Comparison of ENCODE assay signal across 21 mouse cellular contexts in genomic region chr1:93693943-93694342, GRCm38 (mm10). TPM values are rescaled to one million over a fixed set of nuclear protein-coding genes. Genes with fewer than 3 reads are reported as not detected.
A peak's percentile ranks its signal among the peaks of the same experiment; 100 is the strongest.
DNase-seq lines count a peak whose midpoint lies in the region; ATAC-seq and TF ChIP-seq lines count a peak whose summit lies in the region.
"Had no signal": no experiment of that assay in that cellular context is flagged by ENCODE, and none has a peak within 500 bp of the region (broad histone marks: within the 10 kb centered on the region; RNA-seq: fewer than 3 reads in every experiment).

No protein-coding gene starts in this region.

- no peak for ATAC-seq in midbrain, embryonic 11.5 days (ENCODE audit: low FRiP score)
- ATAC-seq in midbrain, embryonic 14.5 days (ENCODE audit: low FRiP score, low TSS enrichment) = no peak
- ATAC-seq: forebrain, embryonic 16.5 days; midbrain, embryonic 15.5 days had no signal

- no peaks in the 10 kb centered on the region for H3K36me3 ChIP-seq in heart, adult 2 months (ENCODE audit: control insufficient read depth, insufficient read depth, low read length)
- no peaks in the 10 kb centered on the region for H3K36me3 ChIP-seq in midbrain, embryonic 11.5 days (ENCODE audit: control insufficient read depth, insufficient read depth, low read length)
- peaks cover 22% of the 10 kb centered on the region for H3K36me3 ChIP-seq in midbrain, embryonic 14.5 days (ENCODE audit: control insufficient read depth, insufficient read depth, low read length)

- H3K4me1 ChIP-seq in heart, adult 2 months (ENCODE audit: control insufficient read depth, insufficient read depth, low read length) = peaks cover 13% of the 10 kb centered on the region
- no peaks in the 10 kb centered on the region for H3K4me1 ChIP-seq in midbrain, embryonic 11.5 days (ENCODE audit: control insufficient read depth, insufficient read depth, low read length)
- H3K4me1 ChIP-seq in midbrain, embryonic 14.5 days (ENCODE audit: control insufficient read depth, insufficient read depth, low read length) = no peaks in the 10 kb centered on the region
- H3K4me1 ChIP-seq: forebrain, embryonic 10.5 days; midbrain, embryonic 15.5 days had no signal

- no peak overlapping the region for H3K9ac ChIP-seq in heart, adult 2 months (ENCODE audit: low read depth, low read length)
- H3K9ac ChIP-seq in midbrain, embryonic 11.5 days (ENCODE audit: low read length) = no peak overlapping the region
- no peak overlapping the region for H3K9ac ChIP-seq in midbrain, embryonic 14.5 days (replicated peaks; ENCODE audit: low read length)
- H3K9ac ChIP-seq: heart, embryonic 12.5 days; lung, embryonic 14.5 days; midbrain, embryonic 15.5 days had no signal

- 98% methylated on average over 10 of the region's 10 CpGs for WGBS in heart, adult 2 months
- whole genome bisulfite sequencing in midbrain, embryonic 11.5 days = 96% methylated on average over 10 of the region's 10 CpGs
- 94% methylated on average over 10 of the region's 10 CpGs for WGBS in midbrain, embryonic 14.5 days

- H3K9me3 ChIP-seq in midbrain, embryonic 11.5 days (ENCODE audit: control insufficient read depth, low read length) = no peaks in the 10 kb centered on the region
- H3K9me3 ChIP-seq in midbrain, embryonic 14.5 days (ENCODE audit: control insufficient read depth, low read length) = no peaks in the 10 kb centered on the region
- H3K9me3 ChIP-seq: forebrain, embryonic 10.5 days; heart, embryonic 12.5 days; midbrain, embryonic 15.5 days had no signal

- TF ChIP-seq POLR2A in heart, adult 2 months (IDR thresholded peaks at IDR 0.05; ENCODE audit: insufficient read depth, low read depth, low read length) = no peak

- H3K27me3 ChIP-seq in heart, adult 2 months (ENCODE audit: control insufficient read depth, insufficient read depth, low read length) = no peaks in the 10 kb centered on the region
- H3K27me3 ChIP-seq in midbrain, embryonic 11.5 days (ENCODE audit: control insufficient read depth, insufficient read depth, low read length) = no peaks in the 10 kb centered on the region
- no peaks in the 10 kb centered on the region for H3K27me3 ChIP-seq in midbrain, embryonic 14.5 days (ENCODE audit: control insufficient read depth, insufficient read depth, low read length)
- H3K27me3 ChIP-seq: heart, embryonic 12.5 days; midbrain, embryonic 15.5 days had no signal

- H3K27ac ChIP-seq in heart, adult 2 months = no peak overlapping the region; the same call in 1 of the 2 replicates
- no peak overlapping the region for H3K27ac ChIP-seq in midbrain, embryonic 11.5 days (ENCODE audit: low read depth, low read length)
- no peak overlapping the region for H3K27ac ChIP-seq in midbrain, embryonic 14.5 days (replicated peaks; ENCODE audit: low read depth, low read length)
- H3K27ac ChIP-seq: forebrain, embryonic 10.5 days; midbrain, embryonic 15.5 days had no signal

- no peak overlapping the region for H3K4me3 ChIP-seq in heart, adult 2 months
- H3K4me3 ChIP-seq in midbrain, embryonic 11.5 days (ENCODE audit: low read depth, low read length) = no peak overlapping the region
- H3K4me3 ChIP-seq in midbrain, embryonic 14.5 days (replicated peaks; ENCODE audit: low read depth, low read length) = no peak overlapping the region
- H3K4me3 ChIP-seq: forebrain, embryonic 10.5 days; heart, embryonic 12.5 days; midbrain, embryonic 15.5 days; myocyte had no signal

- no peak for TF ChIP-seq CTCF in heart, adult 2 months (IDR thresholded peaks at IDR 0.05)

- intact Hi-C loops in heart, adult 2 months (cut with DNase I) = no loop called here

- peak; percentile 91 for DNase-seq in heart, adult 11 months
- no peak for DNase-seq in heart, adult 2 months
- DNase-seq in midbrain, embryonic 11.5 days (ENCODE audit: low spot score, missing footprints) = peak; percentile 21
- no peak for DNase-seq in midbrain, embryonic 14.5 days
- DNase-seq in kidney, postnatal 25 days = peak; percentile 48 to 65
- no peak for DNase-seq in adrenal gland, postnatal 4 days (ENCODE audit: low spot score in 2 of 2)
- DNase-seq in B cell, adult 2 months = no peak
- no peak for DNase-seq in spleen, postnatal 36 days (ENCODE audit: low spot score in 2 of 2)
- DNase-seq: adrenal gland, postnatal 25 days; cerebellum, postnatal 10 days; gastrocnemius, postnatal 10 days; heart, postnatal 10 days; layer of hippocampus, adult 9-11 months; lung, embryonic 14.5 days; right cerebral cortex, postnatal 4 days had no signal

- no peaks in the 10 kb centered on the region for H3K79me2 ChIP-seq in heart, adult 2 months (replicated peaks; ENCODE audit: control insufficient read depth, insufficient read depth, low read length)

- H3K4me2 ChIP-seq in midbrain, embryonic 11.5 days = no peak overlapping the region
- no peak overlapping the region for H3K4me2 ChIP-seq in midbrain, embryonic 14.5 days (ENCODE audit: low read length)
- H3K4me2 ChIP-seq: heart, embryonic 12.5 days; lung, embryonic 14.5 days; midbrain, embryonic 15.5 days had no signal

- TF ChIP-seq EP300 in heart, adult 2 months (IDR thresholded peaks at IDR 0.05; ENCODE audit: insufficient read depth, low read depth, low read length) = no peak

RNA-seq across cellular contexts. Expression of gene Bok, which starts 8.5 kb away (rescaled TPM):
- 1 to 10 TPM; 3.0 to 3.1 TPM for total RNA-seq in heart, adult 2 months (2021)
- polyA plus RNA-seq in heart, adult 2 months (2012; rRNA removed) = 5.9 and 9.0 TPM in 2 replicates
- 26.6 and 31.3 TPM in 2 replicates for polyA plus RNA-seq in midbrain, embryonic 11.5 days (2014; fragmentation: Nextera tagmentation; extraction: Ambion mirVana)
- 77.6 and 87.4 TPM in 2 replicates for polyA plus RNA-seq in midbrain, embryonic 14.5 days (2014; fragmentation: Nextera tagmentation; extraction: Ambion mirVana)
- 10 to 100 TPM; 22.5 to 25.4 TPM for total RNA-seq in adrenal gland, postnatal 4 days (2021)
- total RNA-seq: megakaryocyte, adult 5-6 weeks had no signal

RNA-seq across cellular contexts. Expression of gene Stk25, which starts 35.5 kb away (rescaled TPM):
- 100 to 1,000 TPM in 1 of 2 experiments, 10 to 100 TPM in 1; 81.2 to 104 TPM for total RNA-seq in heart, adult 2 months (2021)
- 90.4 and 143 TPM in 2 replicates for polyA plus RNA-seq in heart, adult 2 months (2012; rRNA removed)
- 187 and 198 TPM in 2 replicates for polyA plus RNA-seq in midbrain, embryonic 11.5 days (2014; fragmentation: Nextera tagmentation; extraction: Ambion mirVana)
- 357 and 370 TPM in 2 replicates for polyA plus RNA-seq in midbrain, embryonic 14.5 days (2014; fragmentation: Nextera tagmentation; extraction: Ambion mirVana)
- total RNA-seq in adrenal gland, postnatal 4 days (2021) = 100 to 1,000 TPM; 164 to 171 TPM

RNA-seq across cellular contexts. Expression of gene Atg4b, which starts 57.4 kb away (rescaled TPM):
- total RNA-seq in heart, adult 2 months (2021) = 10 to 100 TPM; 33.6 to 36.4 TPM
- 27.7 and 33.4 TPM in 2 replicates for polyA plus RNA-seq in heart, adult 2 months (2012; rRNA removed)
- polyA plus RNA-seq in midbrain, embryonic 11.5 days (2014; fragmentation: Nextera tagmentation; extraction: Ambion mirVana) = 94.2 and 103 TPM in 2 replicates
- 101 and 102 TPM in 2 replicates for polyA plus RNA-seq in midbrain, embryonic 14.5 days (2014; fragmentation: Nextera tagmentation; extraction: Ambion mirVana)
- 10 to 100 TPM; 79.9 to 87.1 TPM for total RNA-seq in adrenal gland, postnatal 4 days (2021)

Comparison
In these comparisons a context has a peak if more than half of its experiments do, and no peak if none do; other contexts are left out.
1. DNase-seq: peak in heart, adult 11 months (single experiment), midbrain, embryonic 11.5 days (single experiment) and kidney, postnatal 25 days (2 of 2); none in heart, adult 2 months (0 of 2), midbrain, embryonic 14.5 days (single experiment), adrenal gland, postnatal 4 days (0 of 2), B cell, adult 2 months (0 of 2) and spleen, postnatal 36 days (0 of 2).